Mouse (Mus musculus) megakaryocyte, embryonic 14.5 days (primary cell): ENCODE measurements around the gene Adamtsl4.

Experiments used
- FLI1 ChIP-seq: IDR thresholded peaks from 2 replicates; pipeline ENCODE4 v1.6.1; 2012; ENCODE audit warnings: low read length, inconsistent platforms, mixed read lengths
- GATA1 ChIP-seq: IDR thresholded peaks from 3 replicates; pipeline ENCODE4 v1.6.1; 2012; ENCODE audit warnings: mixed read lengths, low read length, inconsistent platforms, borderline replicate concordance

DNA sequence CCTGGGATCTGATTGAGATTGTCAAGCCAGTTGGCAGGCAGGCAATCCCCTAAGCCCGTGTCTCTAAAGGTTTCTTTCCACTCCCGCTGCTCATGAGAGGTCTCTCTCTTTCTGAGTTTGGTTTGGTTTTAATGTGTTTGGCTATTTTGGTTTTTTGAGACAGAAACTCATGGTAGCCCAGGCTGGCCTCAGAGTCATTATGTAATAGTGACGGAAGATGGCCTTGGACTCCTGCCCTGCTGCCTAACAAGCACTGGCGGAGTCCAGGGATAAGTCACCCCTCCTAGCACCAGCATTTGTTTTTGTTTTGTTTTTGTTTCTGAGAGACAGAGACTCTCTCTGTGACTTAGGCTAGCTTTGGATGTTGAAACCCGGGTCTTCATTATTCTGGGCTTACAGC, 32.3 kb downstream of the Adamtsl4 start:
- TF ChIP-seq GATA1 (no peak), FLI1 (no peak)
